Mouse (Mus musculus): Measurements from ENCODE around the gene Epb41. TPM values are rescaled to one million over a fixed set of nuclear protein-coding genes. Genes with fewer than 3 reads are reported as not detected.

Epb41 gene
- total RNA-seq, 2 experiments from 2014 or later: 144 to 148 TPM

DNA sequence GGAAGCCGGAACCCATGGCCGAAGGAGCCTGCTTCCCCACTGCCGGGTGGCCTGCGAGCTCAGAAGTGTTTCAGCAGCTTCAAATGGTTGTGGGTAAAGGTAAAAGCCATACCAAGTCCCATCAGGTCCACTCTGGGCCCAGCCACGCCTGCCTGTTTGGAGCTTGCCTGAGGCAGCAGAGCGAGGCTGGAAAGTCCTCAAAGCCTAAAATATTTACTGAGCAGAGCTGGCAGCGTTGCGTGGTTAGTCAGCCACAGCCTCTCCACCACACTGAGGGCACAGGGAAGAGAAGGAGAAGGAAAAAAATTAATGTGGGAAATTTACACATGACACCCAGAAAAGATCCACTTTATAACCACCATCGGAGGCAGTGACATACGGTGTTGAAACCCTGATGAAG, 161.6 kb downstream of the Epb41 start:
- intact Hi-C loops (cut with DNase I): loop anchor here (5.0 kb wide), 1 partner anchor 41 kb away; the partner anchor contains the start of gene Srsf4
- no peak for DNase-seq

DNA sequence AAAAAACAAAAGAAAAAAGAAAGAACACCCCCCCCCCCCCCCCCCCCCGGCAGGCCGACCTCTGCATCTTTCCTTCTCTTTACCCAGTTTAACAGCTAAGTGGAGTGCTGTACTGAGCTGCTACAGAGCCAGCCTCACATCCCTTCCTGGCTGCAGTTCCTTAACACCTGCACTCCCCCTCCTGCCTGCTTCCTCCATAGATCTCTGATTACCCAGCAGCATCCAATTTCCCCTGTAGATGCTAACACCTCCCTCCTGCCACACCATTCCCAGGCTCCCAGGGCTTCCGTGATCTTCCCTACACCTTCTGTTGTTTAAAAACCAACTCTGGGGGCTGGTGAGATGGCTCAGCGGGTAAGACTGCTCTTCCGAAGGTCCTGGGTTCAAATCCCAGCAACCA, 163.6 kb downstream of the Epb41 start:
- no peak for DNase-seq
- intact Hi-C loops (cut with DNase I): loop anchor here (5.0 kb wide), 1 partner anchor 39 kb away; the partner anchor contains the start of gene Srsf4

DNA sequence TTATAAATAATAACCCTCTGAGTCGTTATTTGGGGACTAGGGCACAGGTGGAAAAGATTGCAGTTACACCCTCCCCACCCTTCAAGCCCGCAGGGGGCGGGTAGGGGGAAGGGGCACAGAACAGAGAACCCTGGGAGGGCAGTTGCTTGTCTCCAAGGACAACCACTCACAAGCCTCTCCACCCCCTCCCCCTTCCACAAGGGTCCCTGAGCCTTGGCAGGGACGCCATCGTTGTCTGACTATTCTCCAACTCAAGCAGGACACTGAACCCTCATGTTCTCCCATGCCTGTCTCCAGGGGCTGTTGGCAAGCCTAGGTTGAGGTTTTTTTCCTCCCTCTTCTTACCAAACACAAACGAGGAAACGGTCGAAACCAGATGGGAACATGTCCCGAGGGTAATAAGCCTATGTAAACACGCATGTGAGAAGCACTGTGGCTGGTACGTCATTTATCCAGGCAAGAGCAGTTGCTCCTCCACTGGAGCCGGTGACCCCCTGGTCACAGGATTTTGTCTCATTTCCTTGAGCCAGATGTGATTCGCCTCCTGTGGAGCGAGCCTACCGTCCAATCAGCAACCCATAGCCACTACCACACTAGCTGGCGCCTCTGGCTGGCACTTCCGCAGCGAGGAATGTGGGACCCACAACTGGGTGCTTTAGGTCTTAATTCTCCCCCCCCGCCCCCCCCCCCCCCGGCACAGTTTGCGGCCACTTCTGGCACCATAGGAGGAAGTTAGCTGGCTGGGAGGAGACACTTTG, 164.7 kb downstream of the Epb41 start:
- peak; percentile 38 to 39 for DNase-seq
- intact Hi-C loops (cut with DNase I): loop anchor here (5.0 kb wide), 1 partner anchor 38 kb away; the partner anchor contains the start of gene Srsf4

DNA sequence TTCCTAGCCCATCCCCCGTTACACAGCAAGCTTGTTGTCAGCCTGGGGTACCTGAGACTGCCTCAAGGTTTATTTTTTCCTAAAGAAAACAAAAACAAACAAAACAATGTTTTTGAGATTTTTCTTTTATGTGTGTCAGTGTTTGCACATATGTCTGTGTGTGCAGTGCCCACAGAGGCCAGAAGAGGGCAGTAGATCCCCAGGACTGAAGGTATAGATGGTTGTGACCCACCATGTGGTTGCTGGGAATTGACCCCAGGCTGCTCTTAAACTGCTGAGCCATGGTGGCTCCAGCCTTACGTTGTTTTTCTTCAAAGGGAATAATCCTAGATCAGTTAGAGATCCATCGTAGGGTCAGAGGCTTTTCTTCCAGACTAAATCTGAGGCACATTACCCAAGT, 167.2 kb downstream of the Epb41 start:
- no peak for DNase-seq
- intact Hi-C loops (cut with DNase I): no loop called here

DNA sequence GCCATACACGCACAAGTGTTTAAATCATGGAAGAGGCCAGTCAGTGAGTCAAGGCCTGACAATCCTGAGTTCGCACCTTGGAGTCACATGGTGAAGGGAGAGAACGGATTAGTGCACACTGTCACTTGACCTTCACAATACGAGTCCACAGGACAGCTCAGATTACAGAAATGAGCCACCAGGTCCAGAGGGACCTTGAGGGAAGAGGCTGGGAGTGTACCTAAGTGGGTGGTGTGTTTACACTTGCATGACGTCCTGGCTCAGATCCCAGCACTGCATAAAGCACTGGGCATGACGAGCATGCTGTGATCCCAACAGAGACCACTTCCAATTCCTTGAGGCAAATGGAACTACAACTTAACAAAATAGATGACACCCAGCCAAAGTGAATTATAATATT, 168.7 kb downstream of the Epb41 start:
- intact Hi-C loops (cut with DNase I): no loop called here

DNA sequence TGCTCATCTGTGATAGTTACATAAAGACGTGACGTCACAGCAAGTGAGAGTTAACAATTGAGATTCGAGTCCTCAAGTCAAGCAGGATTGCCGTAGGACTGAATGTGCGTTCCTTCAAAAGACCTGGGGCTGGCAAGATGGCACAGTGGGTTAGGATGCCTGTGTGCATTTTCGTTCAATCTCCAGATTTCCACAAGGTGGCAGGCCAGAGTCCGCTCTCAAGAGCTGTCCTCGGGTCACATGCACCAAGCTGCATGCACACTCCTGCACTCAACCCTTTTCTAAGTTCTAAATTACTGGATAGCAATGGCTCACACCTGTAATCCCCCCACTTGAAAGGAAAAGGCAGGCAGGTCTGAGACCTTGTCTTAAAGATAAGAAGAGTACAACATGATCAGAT, 170.6 kb downstream of the Epb41 start:
- intact Hi-C loops (cut with DNase I): no loop called here
- peak; percentile 38 to 43 for DNase-seq

More for the DNA sequence above, 168.7 kb downstream of the Epb41 start:
- no peak for DNase-seq

DNA sequence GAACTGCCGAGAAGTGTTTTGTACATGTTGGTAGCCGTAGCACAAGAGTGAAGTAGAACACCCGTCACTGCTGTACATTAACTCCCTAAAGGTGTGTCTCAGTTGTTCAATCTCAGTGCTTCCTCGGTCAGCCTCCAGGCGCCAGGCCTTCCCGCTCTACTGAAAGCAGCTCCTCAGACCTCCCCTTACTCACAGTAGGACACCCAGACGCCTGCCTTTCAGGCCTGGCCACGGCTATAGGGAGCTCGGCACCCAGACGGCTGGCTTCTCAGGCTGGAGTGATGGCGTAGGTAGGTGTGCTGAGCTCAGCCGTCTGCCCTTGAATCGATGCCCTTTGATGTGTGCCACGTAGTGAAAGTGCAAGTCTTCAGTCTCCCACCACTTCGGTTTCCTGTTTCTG, 174.0 kb downstream of the Epb41 start:
- intact Hi-C loops (cut with DNase I): no loop called here
- DNase-seq: no peak

DNA sequence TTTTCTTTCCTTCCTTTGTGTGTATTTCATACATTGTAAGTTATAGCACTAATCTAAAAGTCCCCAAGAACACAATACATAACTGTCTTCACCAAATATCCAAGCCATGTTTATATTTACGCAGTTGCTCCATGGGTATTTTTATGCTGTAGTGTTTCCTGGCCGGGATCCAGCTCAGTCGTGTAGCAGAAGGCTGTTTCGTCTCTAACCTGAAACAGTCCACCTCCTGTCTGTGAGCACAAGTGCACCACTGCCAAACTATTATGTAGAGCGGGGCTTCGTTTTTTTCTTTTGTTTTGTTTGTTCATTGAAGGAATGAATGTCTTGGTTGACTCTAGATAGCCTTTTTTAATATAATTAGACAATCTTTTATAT, 176.0 kb downstream of the Epb41 start:
- peak in 1 of 2 experiments; percentile 36 for DNase-seq
- intact Hi-C loops (cut with DNase I): no loop called here

DNA sequence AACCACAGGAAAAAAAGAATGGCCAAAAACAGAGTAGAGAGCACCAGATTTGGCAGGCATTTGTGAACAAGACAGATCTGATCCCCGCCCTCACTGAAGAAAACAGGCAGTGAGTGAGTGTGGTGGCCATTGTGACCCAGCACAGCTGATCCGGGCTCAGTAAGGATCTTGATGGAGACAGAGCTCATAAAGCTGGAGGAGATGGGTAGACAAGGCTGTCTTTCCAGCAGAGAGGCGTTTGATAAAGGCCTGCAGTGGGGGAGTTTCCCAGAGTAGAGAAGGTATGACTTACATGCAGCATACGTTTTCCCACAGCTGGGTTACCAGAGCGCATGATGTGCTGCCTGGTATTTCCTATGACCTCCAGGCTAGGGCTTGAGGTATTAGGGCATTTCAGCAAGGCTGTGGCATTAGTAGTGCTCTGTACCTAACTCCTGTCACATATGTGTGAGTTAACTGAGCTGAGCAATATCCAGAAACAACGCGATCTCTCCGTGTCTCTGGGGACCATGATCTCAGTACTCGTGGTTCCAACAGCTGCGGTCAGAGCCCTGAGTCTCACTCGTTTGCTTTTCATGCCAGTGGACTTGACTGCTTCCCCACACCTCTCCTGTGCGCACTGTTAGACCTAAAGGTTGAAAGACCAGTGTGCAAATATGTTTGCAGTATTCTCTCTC, 176.5 kb downstream of the Epb41 start:
- DNase-seq: peak; percentile 28 to 34

DNA sequence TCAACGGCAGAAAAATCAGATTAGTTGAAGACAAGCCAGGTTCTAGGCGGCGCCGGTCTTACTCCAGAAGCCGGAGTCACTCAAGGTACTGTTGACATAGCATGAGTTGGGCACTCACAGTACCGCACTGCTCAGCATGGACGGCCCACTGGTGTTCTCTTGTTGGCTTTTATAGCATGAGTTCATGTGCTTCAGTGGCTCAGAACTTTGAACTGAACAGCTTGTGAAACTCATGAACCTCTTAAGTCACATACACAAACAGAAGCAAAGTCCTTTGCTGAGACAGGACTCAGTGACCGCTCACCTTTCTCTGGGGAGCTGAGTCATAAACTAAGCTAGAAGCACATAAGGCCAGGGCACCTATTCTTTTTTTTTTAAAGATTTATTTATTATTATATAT, 177.3 kb downstream of the Epb41 start:
- intact Hi-C loops (cut with DNase I): no loop called here
- no peak for DNase-seq

More for the DNA sequence above, 176.5 kb downstream of the Epb41 start:
- intact Hi-C loops (cut with DNase I): no loop called here

DNA sequence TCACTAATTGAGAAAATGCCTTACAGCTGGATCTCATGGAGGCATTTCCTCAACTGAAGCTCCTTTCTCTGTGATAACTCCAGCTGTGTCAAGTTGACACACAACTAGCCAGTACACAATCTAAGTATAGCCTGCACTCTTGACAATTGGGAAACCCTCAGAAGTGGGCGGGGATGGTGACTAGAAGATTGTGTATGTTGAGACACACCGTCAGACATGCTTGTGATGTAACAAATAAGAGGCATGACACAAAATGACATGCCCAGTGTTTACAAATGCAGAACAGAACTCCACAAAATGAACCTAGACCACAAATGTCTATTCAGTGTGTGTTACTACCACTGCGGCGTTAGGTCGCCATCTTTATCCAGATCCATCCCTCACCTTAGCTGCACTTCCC, 178.0 kb downstream of the Epb41 start:
- intact Hi-C loops (cut with DNase I): no loop called here
- DNase-seq: no peak

DNA sequence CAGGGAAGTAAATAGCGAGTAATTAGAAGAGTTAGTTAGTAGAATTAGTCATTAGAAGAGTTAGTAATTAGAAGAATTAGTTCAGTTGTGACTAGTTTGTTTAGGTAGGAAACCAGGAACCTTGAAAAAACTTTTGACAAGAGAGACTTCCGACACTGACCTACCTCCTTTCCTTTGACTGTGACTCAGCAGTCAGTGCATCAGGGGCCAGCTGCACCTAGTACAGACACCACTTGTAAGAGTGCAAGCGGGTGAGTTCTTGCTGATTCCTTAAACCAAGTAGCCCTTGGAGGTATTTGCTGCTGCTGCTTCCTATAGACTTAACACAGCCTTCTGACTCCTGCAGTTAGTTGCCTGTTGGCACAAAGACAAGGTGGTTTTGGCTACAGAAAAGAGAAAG, 184.4 kb downstream of the Epb41 start:
- intact Hi-C loops (cut with DNase I): no loop called here
- no peak for DNase-seq

DNA sequence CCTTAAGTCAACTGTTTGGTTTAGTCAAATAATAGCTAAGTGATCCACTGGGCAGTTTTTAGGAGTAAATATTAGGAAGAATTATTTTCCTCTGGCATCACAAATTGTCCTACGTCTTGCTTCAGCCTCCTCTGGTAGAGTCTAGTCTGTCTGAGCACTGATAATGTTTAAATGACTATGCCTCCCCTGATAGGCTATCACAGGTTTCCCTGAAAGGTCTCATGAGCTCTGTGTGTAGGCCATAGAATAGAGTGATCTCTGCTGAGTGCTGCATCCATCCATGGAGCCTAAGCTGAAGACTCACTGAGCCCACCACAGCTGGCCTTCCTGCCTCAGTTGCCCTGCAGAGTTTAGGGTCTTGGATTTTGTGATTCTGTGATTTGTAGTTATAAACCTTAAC, 186.6 kb downstream of the Epb41 start:
- intact Hi-C loops (cut with DNase I): no loop called here

DNA sequence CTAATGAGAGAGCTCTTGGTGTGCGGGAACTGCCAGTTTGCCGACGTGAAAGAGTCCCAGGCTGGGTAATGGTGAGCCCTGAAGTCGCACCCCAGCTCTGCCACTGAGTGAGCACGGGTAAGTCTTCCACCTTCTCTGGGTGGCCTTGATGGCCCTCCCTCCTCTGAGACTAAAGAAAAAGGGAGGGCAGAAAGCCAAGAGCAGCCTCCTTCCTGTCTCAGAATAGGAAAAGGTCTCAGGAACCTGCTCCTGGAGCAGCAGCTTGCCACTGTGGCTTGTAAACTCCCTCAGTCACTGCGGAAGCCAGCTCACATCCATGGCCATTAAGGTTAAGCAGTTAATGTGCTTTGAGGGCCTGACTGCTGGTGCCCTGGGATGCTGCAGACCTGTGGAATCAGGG, 189.7 kb downstream of the Epb41 start:
- intact Hi-C loops (cut with DNase I): no loop called here
- DNase-seq: peak in 1 of 2 experiments; percentile 22

More for the DNA sequence above, 186.6 kb downstream of the Epb41 start:
- DNase-seq: no peak

DNA sequence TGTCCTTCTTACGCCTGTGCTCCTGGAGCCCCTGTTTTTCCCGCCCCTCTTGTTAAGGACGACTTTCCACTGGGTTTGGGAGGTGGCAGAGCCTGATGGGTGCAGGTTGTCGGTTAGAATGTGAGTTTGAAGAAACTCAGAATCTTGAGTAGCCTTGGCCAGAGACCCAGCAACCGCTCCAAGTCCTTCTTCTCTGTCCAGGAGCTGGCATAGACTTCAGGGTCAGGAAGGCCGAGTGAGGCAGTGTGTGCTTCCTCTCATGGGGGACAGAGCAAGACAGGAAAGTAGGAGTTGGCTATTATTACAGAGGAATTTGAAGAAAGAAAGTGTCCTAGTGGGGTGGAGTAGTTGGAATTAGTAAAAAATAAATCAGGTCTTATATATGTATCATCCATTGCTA, 191.6 kb downstream of the Epb41 start:
- peak in 1 of 2 experiments; percentile 18 for DNase-seq
- intact Hi-C loops (cut with DNase I): no loop called here

DNA sequence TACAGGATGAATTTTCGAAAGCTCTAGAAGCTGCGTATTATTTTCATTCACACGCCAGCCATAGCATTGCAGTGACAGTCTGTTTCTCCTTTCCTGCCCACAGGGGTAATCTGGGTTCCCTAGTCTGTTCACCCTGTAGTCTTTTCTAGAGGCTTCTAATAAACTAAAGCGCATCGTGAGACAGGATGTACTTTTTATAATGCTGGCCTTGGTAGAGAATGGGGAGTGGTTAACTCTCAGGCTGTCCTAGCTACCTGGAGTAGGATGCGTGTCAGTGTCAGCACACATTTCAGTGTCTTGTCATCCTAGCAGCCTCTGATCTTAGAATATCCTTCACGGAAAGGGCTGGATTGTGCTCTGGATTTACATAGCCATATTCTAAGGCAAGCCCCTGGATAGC, 193.8 kb downstream of the Epb41 start:
- DNase-seq: no peak
- intact Hi-C loops (cut with DNase I): no loop called here

DNA sequence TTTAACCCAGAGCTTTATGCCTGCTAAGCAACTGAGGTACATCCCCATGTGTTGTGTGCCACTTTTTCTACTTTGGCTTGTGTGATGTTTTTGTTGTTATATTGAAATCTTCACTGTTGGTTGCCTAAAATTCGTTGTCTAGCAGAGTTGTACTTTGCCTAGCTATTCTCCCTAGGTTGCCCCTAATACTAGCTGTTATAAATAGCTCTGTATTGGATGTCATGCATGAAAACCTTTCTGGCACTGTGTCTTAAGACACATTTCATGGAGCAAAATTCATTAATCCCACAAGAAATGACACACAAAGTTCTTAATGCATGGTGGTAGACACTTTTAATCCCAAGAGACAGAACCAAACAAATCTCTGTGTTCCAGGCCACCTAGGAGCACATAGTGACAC, 195.4 kb downstream of the Epb41 start:
- intact Hi-C loops (cut with DNase I): no loop called here
- no peak for DNase-seq

DNA sequence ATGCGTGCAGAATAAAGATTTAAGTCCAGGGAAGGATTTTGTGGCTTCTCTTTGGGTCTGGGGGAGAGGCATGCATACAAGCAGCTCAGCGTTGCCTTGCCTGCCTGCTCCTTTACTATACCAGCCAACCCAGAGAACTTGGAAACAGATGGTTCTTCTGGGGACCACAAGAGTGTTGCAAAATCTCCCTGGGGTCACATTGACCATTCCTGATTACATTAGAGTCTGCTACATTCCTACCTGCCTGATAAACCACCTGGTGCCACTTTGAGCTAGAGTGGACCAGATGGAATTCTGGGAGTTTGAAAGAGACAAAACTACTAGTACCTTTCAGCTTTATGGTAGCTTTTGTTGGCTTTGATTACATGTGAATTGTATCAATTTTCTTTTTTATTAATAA, 198.3 kb downstream of the Epb41 start:
- intact Hi-C loops (cut with DNase I): no loop called here
- no peak for DNase-seq

DNA sequence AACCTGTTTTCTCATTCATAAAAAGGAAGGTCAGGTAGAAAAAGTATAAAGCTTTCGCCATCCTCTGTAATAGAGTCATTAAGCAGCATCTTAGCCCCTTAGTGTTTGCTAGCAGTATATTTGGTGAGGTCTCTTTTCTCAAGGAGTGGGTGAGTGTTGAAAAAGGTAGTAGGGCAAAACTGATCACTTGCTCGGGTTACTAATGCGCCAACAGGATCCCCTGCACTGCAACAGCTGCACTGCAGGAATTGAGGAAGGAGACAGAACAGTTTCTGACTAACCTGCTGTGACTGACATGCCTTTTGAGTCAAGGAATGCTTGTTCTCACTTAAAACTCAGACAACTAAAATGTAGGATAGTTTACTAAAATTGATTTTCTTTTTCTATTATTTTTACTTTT, 199.9 kb downstream of the Epb41 start:
- intact Hi-C loops (cut with DNase I): no loop called here
- no peak for DNase-seq

DNA sequence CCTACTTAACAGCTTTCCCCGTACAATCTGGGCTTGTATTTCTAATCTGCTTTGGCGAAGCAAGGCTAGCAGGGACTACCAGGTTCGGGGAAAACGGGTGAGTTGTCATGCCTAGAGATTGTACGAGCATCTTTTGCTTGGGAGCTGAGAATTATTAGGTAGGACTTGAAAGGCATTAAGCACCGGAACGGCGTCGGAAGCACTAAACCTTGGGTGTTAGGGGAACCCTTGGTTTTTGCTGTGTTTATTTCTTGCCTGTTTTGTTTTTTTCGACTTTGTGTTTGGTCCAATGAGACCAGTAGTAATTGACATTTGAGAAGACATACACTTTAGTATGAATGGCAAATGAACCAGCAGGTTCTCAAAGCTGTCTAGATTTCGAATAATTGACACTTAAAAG, 200.6 kb downstream of the Epb41 start:
- no peak for DNase-seq
- intact Hi-C loops (cut with DNase I): loop anchor here (5.0 kb wide), 1 partner anchor 38 kb away; no protein-coding TSS in a partner anchor

DNA sequence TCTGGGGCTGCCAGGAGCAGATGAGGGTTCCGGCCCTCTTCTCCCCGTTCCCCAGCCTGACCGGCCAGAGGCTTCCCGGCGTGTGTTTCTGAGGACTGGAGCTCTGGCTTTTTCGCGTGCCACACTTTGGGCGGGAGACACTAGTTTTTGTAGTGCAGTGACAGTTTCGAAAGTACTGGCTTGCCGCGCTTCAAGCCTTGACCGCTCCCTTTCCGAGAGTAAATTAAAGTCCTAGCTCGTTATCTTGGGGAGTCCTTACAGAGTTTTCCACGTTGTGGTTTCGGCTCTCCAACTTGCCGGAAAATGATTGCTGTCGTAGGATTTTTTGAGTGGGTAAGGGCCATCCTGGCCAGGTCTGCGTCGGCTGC, 201.0 kb downstream of the Epb41 start:
- intact Hi-C loops (cut with DNase I): loop anchor here (5.0 kb wide), 1 partner anchor 38 kb away; no protein-coding TSS in a partner anchor
- no peak for DNase-seq

All from heart, postnatal 36 days (tissue).